Mouse (Mus musculus) macrophage (primary cell): ENCODE measurements around the gene Spdl1. TPM values are rescaled to one million over a fixed set of nuclear protein-coding genes. Genes with fewer than 3 reads are reported as not detected.
A peak's percentile ranks its signal among the peaks of the same experiment; 100 is the strongest.
"Not testable (repeated sequence)": the region's sequence is repeated elsewhere in the genome, so short reads cannot be mapped to it uniquely, and the experiment has no call there.

ENCODE experiments used
- H3K27ac ChIP-seq: fragments of 350-480 bp; formaldehyde crosslinking; 2 replicates; pipeline ENCODE4 v1.9.0; 2021
- H3K36me3 ChIP-seq: fragments of 350-480 bp; formaldehyde crosslinking; 2 replicates; pipeline ENCODE4 v1.9.0; 2021; ENCODE audit errors: inconsistent target
- H3K4me3 ChIP-seq: fragments of 350-480 bp; formaldehyde crosslinking; 2 replicates; pipeline ENCODE4 v1.9.0; 2021; ENCODE audit errors: inconsistent target
- H3K79me2 ChIP-seq: fragments of 350-480 bp; formaldehyde crosslinking; 2 replicates; pipeline ENCODE4 v1.9.0; 2021; ENCODE audit errors: inconsistent target
- WGBS: methylation state at CpG from one replicate; pipeline ENCODE4 v1.1.7; 2026; ENCODE audit warnings: inconsistent platforms; ENCODE audit not compliant: missing documents; 5-methylcytosine and 5-hydroxymethylcytosine counted together
- polyA plus RNA-seq: library from polyadenylated mRNA; stranded (reverse); fragments of 250-400 nt; gene quantifications from 3 replicates; pipeline ENCODE4 v1.2.4, GENCODE M21; 2018; ENCODE audit warnings: inconsistent platforms

Spdl1 gene
- polyA plus RNA-seq, 1 experiment from 2014 or later, result 34.5 TPM

DNA sequence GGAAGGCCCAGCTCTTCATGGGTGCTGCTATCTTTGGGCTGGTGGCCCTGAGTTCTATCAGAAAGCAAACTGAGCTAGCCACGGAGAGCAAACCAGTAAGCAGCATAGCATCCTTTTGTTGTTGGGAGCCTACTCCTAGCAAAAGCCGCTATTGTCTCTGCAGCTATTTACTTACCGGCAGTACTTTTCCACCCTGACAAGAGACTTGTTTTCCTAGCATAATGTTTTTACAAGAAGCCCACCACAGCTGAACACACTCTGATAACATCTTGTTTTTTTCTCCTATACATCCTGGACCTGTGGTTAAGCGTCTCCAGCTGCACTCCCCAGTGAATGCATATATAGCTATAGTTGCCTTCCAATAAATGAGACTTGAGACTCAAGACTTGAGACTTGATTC lies 5.6 kb upstream of the Spdl1 start:
- WGBS, result 42% methylated on average over 4 of the region's 4 CpGs
- Histone ChIP-seq H3K36me3 (no peaks in the 10 kb centered on the region), H3K27ac (no peak overlapping the region), H3K4me3 (no peak overlapping the region), H3K79me2 (peaks cover 5% of the 10 kb centered on the region; the same call in 1 of the 2 replicates)

DNA sequence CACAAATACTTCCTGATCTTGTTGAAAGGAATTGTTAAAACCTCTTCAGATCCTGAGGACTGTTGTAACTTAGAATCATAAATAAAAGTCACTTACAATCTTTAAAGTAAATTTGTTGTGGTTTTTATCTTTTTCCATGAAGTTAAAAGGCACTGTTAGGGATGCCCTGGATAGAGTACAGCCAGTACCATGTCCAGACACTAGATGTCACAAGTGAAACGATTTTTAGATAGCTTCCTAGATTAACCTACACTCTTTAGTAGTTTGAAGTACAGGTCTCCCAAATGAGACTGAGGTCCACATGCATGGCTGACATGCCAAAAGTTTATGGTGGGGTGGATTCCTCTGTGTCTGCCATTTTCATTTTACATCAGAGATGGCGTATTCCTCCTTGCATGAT lies 2.8 kb upstream of the Spdl1 start:
- Histone ChIP-seq H3K27ac (no peak overlapping the region), H3K36me3 (no peaks in the 10 kb centered on the region), H3K79me2 (peaks cover 29% of the 10 kb centered on the region), H3K4me3 (no peak overlapping the region)
- 50% methylated on average over 2 of the region's 2 CpGs for WGBS

DNA sequence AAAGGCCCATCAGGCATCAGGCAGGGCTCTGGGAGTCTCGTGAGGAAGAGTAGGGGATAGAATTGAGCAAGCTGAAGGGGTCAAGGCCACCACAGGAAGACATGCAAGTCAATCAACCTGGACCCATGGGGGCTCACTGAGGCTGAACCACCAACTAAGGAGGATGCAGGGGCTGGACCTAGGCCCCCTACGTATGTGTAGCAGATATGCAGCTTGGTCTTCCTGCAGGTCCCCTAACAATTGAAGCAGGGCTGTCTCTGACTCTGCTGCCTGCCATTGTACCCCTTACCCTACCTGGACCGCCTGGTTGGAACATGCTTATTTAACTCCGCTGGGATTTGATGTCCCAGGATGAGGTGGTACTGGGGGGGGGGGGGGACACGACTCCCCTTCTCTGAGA lies 763 bp downstream of the Spdl1 start:
- Histone ChIP-seq H3K79me2 (peaks cover 65% of the 10 kb centered on the region), H3K4me3 (peak overlapping the region; percentile 91), H3K36me3 (peaks cover 17% of the 10 kb centered on the region; the same call in 1 of the 2 replicates), H3K27ac (peak overlapping the region; percentile 91)
- 32% methylated on average over 5 of the region's 5 CpGs for WGBS

DNA sequence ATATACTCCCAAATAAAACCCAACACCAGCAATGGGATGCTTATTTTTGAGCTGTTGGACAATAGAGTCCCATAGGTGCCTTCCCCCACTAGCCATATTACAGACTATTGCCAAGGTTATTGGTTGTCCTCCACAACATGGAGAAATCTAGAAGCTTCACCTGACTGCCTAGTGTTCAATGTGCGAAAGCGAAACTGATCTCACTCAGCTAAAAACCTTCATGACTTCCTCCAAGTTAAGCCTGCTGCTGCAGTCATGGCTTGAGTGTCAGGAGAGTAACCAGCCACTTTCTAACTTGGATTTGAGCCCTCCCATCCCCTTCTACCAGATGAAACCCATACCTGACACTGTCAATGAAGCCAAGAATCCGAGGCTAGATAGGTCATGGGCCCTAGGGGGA lies 5.6 kb downstream of the Spdl1 start:
- no peak overlapping the region for H3K4me3 ChIP-seq
- H3K79me2 ChIP-seq, result peaks cover 86% of the 10 kb centered on the region
- 98% methylated on average over 3 of the region's 3 CpGs for WGBS
- H3K27ac ChIP-seq, result peak overlapping the region; percentile 100
- H3K36me3 ChIP-seq, result peaks cover 17% of the 10 kb centered on the region; the same call in 1 of the 2 replicates

DNA sequence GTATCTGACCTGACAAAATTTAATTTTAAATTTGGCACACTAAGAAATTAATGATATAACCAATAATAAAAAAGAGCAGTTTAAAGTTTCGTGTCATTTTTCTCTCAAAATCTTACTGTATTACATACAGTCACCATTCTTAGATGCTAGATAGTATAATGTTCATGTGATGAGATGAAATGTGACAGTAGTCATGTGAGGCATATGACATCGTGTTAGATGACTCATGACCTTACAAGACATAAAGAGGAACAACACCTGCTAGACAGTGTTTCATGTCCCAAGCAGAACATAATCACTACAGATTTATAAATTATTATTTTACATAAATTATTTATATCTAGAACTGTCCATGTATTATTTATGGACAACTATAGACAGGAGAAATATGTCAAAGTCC lies 6.5 kb downstream of the Spdl1 start:
- WGBS, result 41% methylated on average over 2 of the region's 2 CpGs
- H3K36me3 ChIP-seq, result peaks cover 24% of the 10 kb centered on the region
- peaks cover 77% of the 10 kb centered on the region for H3K79me2 ChIP-seq
- H3K27ac ChIP-seq, result peak overlapping the region; percentile 100
- H3K4me3 ChIP-seq, result no peak overlapping the region

DNA sequence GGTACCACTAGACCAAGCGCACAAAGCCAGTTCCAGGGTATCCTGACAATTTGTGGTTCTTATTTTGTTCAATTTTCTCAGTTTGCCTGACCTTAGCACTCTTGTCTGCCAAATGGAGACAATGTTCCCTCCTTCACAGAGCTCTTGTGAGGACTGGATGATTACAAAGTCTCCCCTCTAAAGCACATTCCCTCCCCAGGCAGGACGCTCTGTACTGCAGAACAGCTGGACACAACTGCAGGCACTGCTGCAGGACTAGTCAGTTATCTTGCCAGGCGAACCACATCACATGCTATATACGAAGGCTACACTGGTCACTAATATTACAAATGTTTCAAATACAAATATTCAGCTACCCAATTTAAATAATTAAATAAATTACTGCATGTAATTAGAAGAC lies 8.7 kb downstream of the Spdl1 start:
- 96% methylated on average over 4 of the region's 4 CpGs for WGBS
- H3K4me3 ChIP-seq, result no peak overlapping the region
- peaks cover 57% of the 10 kb centered on the region for H3K79me2 ChIP-seq
- peaks cover 33% of the 10 kb centered on the region for H3K36me3 ChIP-seq
- H3K27ac ChIP-seq, result no peak overlapping the region; the same call in 1 of the 2 replicates

DNA sequence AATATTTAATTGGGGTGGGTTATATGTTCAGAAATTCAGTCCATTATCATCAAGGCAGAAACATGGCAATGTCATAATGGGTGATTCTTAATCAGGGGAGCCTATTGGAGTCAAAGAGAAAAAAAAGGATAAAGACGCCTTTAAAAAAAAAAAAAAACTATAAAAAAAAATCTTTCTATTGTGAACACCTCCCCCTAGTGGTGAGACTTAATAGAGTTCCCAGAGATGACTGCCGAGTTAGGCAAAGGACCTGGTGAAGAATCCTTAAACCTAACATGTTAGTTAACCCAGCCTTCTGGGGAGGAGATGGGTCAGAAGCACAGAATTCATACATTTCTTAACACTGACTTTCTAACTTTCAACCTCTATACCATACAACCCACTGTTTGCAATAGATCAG lies 18.7 kb downstream of the Spdl1 start:
- no peak overlapping the region for H3K4me3 ChIP-seq
- 10% methylated on average over 2 of the region's 2 CpGs for WGBS
- peaks cover 76% of the 10 kb centered on the region for H3K36me3 ChIP-seq

DNA sequence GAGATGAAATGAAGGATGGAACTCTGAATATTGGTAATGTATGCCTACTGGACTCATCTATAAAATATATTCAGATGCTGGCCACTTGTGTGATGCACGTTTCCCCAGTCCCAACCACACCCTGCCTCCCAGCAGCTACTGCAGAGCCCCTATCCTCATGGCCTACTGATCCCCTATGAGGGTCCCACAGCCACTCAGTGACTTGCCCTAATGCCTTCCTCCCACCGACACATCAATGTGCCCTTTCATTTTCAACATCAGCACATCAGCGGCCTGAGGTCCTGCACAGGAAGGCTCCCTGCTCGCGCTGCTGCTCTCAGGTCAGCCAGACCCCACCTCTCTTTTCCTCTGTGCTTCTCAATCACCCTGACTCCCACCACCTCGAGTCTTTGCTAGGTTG lies 19.1 kb downstream of the Spdl1 start:
- H3K36me3 ChIP-seq, result peaks cover 77% of the 10 kb centered on the region
- H3K27ac ChIP-seq, result no peak overlapping the region
- H3K4me3 ChIP-seq, result no peak overlapping the region
- peaks cover 20% of the 10 kb centered on the region; the same call in 1 of the 2 replicates for H3K79me2 ChIP-seq
- 89% methylated on average over 6 of the region's 6 CpGs for WGBS

More for the DNA sequence above, 18.7 kb downstream of the Spdl1 start:
- Histone ChIP-seq H3K79me2 (peaks cover 20% of the 10 kb centered on the region; the same call in 1 of the 2 replicates), H3K27ac (no peak overlapping the region)

DNA sequence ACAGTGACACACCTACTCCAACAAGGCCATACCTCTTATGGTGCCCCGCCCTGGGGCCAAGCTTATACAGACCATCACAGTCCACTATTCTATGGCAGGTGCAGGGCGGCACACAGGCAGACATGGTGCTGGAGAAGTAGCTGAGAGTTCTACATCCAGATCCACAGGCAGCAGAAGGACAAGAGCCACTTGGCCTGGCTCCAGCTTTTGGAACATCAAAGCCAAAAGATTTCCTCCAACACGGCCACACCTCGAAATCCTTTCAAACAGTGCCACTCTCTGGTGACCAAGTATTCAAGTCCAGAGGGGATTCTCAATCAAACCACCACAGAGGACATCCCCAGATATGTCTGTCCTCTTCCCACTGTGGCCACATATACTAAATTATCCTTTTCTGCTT lies 28.4 kb downstream of the Spdl1 start:
- WGBS, result 90% methylated on average over 4 of the region's 4 CpGs
- not testable (repeated sequence) for H3K79me2 ChIP-seq, H3K27ac ChIP-seq, H3K4me3 ChIP-seq
- peaks cover 14% of the 10 kb centered on the region for H3K36me3 ChIP-seq

DNA sequence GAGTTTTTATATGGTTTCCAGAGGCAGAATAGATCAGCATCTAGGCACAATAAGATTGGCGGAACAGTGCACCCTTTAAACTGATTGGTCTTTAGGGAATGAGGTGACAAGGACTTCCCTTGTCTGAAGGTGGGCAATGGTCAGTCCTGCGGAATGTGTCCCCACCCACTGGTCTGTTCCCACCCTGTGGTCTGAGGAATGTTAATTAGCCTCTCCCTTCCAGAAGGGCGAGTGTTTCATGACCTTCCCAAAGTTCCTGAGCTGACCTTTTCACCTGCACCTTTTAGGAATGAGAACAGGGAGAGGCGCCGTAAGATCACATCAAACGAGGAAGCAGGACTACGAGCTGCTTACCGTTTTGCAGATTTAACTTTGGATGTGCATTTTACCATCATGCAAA lies 35.4 kb downstream of the Spdl1 start:
- H3K27ac ChIP-seq, H3K4me3 ChIP-seq, H3K36me3 ChIP-seq, H3K79me2 ChIP-seq: not testable (repeated sequence)
- WGBS, result 92% methylated on average over 8 of the region's 8 CpGs

DNA sequence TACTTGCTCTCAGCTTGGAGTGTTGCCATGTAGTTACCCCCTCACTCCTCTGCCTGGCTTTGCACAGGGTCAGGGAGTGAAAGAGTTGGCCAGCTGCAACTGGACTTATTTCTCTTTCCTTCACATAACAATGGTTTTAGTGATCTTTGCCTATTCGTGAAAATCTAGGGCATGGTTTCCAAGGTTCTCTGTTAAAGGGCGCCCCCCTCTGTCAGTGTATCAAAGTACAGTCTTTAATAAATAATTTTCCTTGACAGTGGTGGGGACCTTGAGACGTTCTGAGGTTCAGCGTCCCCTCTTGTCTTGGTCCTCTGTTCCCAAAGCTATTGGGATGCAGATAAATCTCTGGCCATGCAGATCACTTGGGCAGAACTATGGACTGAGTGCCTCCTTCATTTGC lies 37.3 kb downstream of the Spdl1 start:
- Histone ChIP-seq H3K79me2 (no peaks in the 10 kb centered on the region), H3K4me3 (no peak overlapping the region), H3K36me3 (no peaks in the 10 kb centered on the region), H3K27ac (no peak overlapping the region)
- 4% methylated on average over 4 of the region's 4 CpGs for WGBS

DNA sequence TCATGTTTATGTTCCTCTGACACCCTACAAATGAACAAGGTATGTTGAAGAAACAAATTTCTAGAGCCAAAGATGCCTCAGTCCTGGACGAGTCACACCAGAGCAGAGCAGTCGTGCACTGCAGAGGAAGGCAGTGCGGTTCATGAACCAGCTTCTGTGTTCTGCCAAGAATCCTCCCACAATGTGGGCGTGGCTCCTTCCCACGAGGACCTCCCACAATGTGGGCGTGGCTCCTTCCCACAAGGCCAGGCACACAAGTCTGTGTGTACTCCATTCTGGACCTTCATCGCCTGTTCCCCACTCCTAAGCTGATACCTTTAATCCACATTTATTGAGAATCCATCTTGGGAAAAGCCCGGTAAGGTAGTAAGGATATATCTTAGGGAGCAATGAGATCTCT lies 41.6 kb downstream of the Spdl1 start:
- Histone ChIP-seq H3K27ac (no peak overlapping the region), H3K4me3 (no peak overlapping the region), H3K36me3 (no peaks in the 10 kb centered on the region), H3K79me2 (no peaks in the 10 kb centered on the region)
- WGBS, result 71% methylated on average over 8 of the region's 8 CpGs

DNA sequence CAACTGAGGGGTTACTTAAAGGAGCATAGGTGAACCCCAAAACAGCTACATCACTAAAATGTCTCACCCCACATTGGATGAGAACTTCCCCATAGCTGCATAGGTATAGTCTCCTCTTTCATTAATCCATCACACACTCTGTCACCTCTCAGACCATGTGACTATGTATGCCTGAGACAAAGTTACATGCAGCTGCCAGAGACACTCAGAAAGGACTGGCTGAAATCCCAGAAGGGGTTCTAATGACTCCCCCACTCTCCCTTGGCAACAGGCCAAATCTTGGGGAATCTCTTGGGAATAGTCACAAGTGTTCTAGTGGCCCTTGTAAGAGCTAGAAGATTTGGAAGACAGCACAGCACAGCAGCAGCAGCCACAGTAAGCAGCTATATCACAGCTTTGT lies 48.6 kb downstream of the Spdl1 start:
- Histone ChIP-seq H3K79me2 (peaks cover 37% of the 10 kb centered on the region), H3K36me3 (no peaks in the 10 kb centered on the region), H3K27ac (no peak overlapping the region), H3K4me3 (no peak overlapping the region)

DNA sequence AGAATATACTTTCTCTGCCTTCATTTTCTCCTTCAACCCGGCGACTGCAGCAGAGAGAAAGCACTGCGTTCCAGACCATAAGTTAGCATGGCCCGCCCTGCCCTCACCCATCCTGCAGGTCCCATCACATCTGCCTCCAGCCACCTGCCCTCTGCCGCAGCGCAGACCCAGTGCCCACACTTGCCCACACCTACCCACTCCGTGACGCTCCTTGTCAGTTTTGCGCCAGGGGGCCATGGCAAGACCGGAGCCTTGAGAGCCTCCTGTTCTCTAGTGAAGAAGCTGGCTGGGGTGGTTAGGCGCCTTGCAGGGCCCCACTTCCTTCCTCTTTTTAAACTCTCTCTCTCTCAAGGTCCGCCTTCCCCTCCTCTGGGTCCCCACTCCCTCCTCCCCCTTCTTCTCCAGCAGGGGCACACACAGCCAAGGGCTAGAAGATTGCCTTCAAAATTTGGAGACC lies 49.8 kb downstream of the Spdl1 start, which contains the start of gene Dock2:
TSS of gene Dock2 (minus strand) at position 306 of the 457 bp plus-strand sequence.
- H3K36me3 ChIP-seq, result no peaks in the 10 kb centered on the region
- WGBS, result under 1% methylated on average over 11 of the region's 12 CpGs
- peak within 1 kb of the TSS; percentile 83 for H3K4me3 ChIP-seq
- H3K79me2 ChIP-seq, result peaks cover 50% of the 10 kb centered on the region
- H3K27ac ChIP-seq, result peak within 1 kb of the TSS; percentile 99

DNA sequence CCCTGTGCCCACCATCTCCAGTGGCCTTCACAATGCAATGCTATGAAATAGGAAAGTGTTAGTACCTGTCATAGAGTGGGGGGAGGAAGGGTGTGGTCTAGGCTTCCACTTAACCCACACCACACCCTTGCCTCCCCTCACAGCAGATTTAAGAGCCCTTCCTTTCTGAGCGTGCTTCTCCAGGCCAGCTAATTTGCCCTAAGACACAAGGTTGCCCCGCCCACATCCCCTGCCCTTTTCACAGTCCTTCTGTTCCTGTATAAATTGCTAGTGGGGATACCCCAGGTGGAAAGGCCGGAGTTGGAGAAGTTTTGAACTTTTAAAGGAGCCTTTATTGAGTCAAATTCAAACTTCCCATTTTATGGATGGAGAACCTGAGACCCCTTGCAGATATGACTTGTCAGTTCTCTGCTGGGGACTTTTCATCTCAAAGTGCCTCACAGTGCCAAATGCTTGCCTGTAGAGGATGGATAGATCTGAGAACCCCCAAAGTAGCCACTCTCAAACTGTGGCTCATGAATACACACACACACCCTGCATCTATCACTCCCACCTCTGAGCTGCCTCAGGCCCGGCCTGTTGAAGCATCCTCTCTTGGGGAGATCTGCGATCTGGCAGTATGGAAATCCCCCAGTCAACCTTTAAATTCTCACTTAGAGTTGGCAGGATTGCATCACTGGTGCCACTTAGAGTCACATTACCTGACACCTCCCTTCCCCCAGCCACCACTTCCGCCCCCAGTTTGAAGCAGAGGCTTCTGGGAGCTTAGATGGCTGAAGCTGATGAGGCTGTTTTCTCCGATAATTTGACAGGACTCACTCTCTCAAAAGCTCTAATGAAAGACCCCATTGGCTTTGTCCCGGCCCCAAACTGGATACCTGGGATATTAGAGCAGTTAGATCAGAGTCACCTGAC lies 50.7 kb downstream of the Spdl1 start:
- H3K79me2 ChIP-seq, result peaks cover 56% of the 10 kb centered on the region
- peak overlapping the region; percentile 99 for H3K27ac ChIP-seq
- 11% methylated on average over 6 of the region's 8 CpGs for WGBS
- H3K36me3 ChIP-seq, result no peaks in the 10 kb centered on the region
- peak overlapping the region; percentile 83 for H3K4me3 ChIP-seq
